Mouse (Mus musculus) G1E (cell line): Measurements from ENCODE around the gene Wdr44. TPM values are rescaled to one million over a fixed set of nuclear protein-coding genes. Genes with fewer than 3 reads are reported as not detected.
"Not testable (repeated sequence)": the region's sequence is repeated elsewhere in the genome, so short reads cannot be mapped to it uniquely, and the experiment has no call there.

Source experiments
- ATAC-seq: 2 replicates; pipeline ENCODE4 v1.8.0; 2016; ENCODE audit warnings: mild to moderate bottlenecking; ENCODE audit not compliant: insufficient number of reproducible peaks, poor library complexity, low FRiP score, severe bottlenecking; ENCODE audit errors: extremely low read depth
- DNase-seq: peaks from one replicate; pipeline ENCODE4 v3.0.0; 2012; ENCODE audit warnings: low spot score
- H3K27me3 ChIP-seq: 2 replicates; pipeline ENCODE4 v1.6.1; 2012; ENCODE audit warnings: mild to moderate bottlenecking, low read length, inconsistent platforms; ENCODE audit not compliant: insufficient read depth
- H3K36me3 ChIP-seq: replicated peaks from 2 replicates; pipeline ENCODE3; 2012; ENCODE audit warnings: mild to moderate bottlenecking, inconsistent platforms
- H3K4me1 ChIP-seq: 2 replicates; pipeline ENCODE4 v1.6.1; 2012; ENCODE audit warnings: low read depth, low read length, inconsistent platforms, mixed read lengths; ENCODE audit not compliant: insufficient read depth
- H3K4me3 ChIP-seq: 2 replicates; pipeline ENCODE4 v1.5.1; 2012; ENCODE audit warnings: low read depth, mild to moderate bottlenecking, inconsistent platforms, low read length, moderate library complexity, mixed read lengths
- H3K9me3 ChIP-seq: replicated peaks from 2 replicates; pipeline ENCODE4 v1.6.1; 2012; ENCODE audit warnings: inconsistent platforms
- CTCF ChIP-seq: IDR thresholded peaks from 2 replicates; pipeline ENCODE4 v1.5.1; 2012; ENCODE audit warnings: low read depth, low read length, inconsistent platforms, mixed read lengths
- GATA1 ChIP-seq: IDR thresholded peaks from 2 replicates; pipeline ENCODE4 v1.6.1; 2012; ENCODE audit warnings: borderline replicate concordance, low read length, inconsistent platforms, mixed read lengths
- GATA2 ChIP-seq: IDR thresholded peaks from 2 replicates; pipeline ENCODE4 v1.6.1; 2012; ENCODE audit warnings: low read depth, low read length, inconsistent platforms, borderline replicate concordance
- POLR2AphosphoS5 ChIP-seq: IDR thresholded peaks from 2 replicates; pipeline ENCODE4 v1.6.1; 2012; ENCODE audit warnings: low read depth, low read length, inconsistent platforms; ENCODE audit not compliant: insufficient replicate concordance
- TAL1 ChIP-seq: conservative IDR thresholded peaks from 2 replicates; pipeline ENCODE4 v1.6.1; 2012; ENCODE audit warnings: low read depth, low read length, inconsistent platforms, mixed read lengths
- polyA plus RNA-seq: library from polyadenylated mRNA; stranded (reverse); fragments of >175 nt; gene quantifications from 2 replicates; pipeline ENCODE4 v1.2.3, GENCODE M21; 2012
- total RNA-seq, 2 experiments: library from RNA; stranded (forward) in 1 of 2; stranded (reverse) in 1 of 2; fragments of 200-1000 nt in 1 of 2; fragments of >200 nt in 1 of 2; fragmentation: Nextera tagmentation in 1 of 2; gene quantifications; 2 replicates each; pipeline ENCODE4 v1.2.3; 2014 to 2017

The Wdr44 gene
- total and polyA plus RNA-seq, 3 experiments = 5.2 to 70.0 (median 13.1) TPM

DNA sequence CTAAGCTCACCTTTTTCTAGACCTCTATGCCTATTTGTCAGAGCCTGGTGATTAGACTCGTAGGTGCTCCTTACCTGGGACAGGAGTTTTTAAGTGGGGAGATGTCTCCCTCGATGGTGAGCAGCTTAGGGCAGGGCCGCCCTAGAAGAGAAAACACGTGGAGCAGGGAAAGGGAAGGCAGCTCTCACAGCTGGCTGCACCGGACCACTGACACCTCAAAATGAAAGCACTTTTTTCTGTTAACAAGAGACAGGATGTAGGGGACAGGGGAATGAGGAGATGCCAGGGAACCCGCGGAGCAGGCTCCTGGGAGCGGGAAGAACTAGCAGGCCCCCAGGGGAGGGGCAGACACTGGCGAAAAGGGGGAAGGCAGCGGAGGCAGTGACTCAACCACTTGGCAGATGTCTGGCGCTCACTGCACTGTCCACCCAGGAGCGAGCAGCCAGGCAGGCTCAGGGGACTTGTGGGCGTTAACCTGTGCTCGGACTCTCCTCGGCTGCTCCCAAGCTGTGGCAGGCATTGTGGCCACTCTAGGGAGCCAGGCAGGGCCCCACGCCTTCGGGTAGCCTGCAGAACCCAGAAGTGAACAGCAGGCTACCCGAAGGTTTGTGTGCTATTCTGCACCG lies 130.7 kb downstream of the Wdr44 start:
- H3K4me3 ChIP-seq = no peak overlapping the region
- no peak for DNase-seq
- ATAC-seq = no peak

GRCm38 (mm10) chrX:23833784-23834183 lies 140.9 kb downstream of the Wdr44 start:
- not testable (repeated sequence) for H3K4me3 ChIP-seq, DNase-seq, H3K36me3 ChIP-seq, H3K27me3 ChIP-seq, ATAC-seq, H3K9me3 ChIP-seq, H3K4me1 ChIP-seq

More for the DNA sequence above, 130.7 kb downstream of the Wdr44 start:
- Histone ChIP-seq H3K9me3 (0 out of 2 replicates have a peak, but pooled peaks cover 2% of the 10 kb centered on the region), H3K4me1 (no peaks in the 10 kb centered on the region), H3K36me3 (no peaks in the 10 kb centered on the region), H3K27me3 (no peaks in the 10 kb centered on the region)
- TF ChIP-seq POLR2AphosphoS5 = no peak
- no peak for TF ChIP-seq GATA2
- no peak for TF ChIP-seq TAL1
- no peak for TF ChIP-seq CTCF
- TF ChIP-seq GATA1 = no peak

DNA sequence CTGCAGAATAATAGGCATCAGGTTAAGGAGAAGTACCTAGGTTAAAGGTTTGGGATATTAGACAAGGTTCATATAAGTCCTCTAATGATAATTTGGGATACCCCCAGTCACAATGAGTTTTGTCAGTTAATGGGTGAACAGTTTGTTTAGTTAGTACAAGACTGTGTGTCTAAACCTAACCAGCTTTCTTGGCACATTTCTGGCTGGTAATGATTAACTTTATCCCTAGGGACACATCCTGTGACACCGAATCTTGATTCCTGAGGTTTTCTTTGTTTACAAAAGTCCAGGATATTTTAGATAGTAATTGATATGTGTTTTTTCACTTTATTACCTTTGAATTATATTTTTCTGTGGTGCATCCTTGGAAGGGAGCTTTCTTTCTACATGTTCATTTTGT lies 148.1 kb downstream of the Wdr44 start:
- no peaks in the 10 kb centered on the region for H3K4me1 ChIP-seq
- no peaks in the 10 kb centered on the region for H3K27me3 ChIP-seq
- DNase-seq (no peak), ATAC-seq (no peak)
- no peak overlapping the region for H3K4me3 ChIP-seq
- H3K9me3 ChIP-seq = no peaks in the 10 kb centered on the region
- TF ChIP-seq GATA2 (no peak), TAL1 (no peak), CTCF (no peak), POLR2AphosphoS5 (no peak), GATA1 (no peak)
- H3K36me3 ChIP-seq = no peaks in the 10 kb centered on the region

Other genes with a start within 250 kb of the Wdr44 start
- not detected in 2 replicates for gene Gm4907, start 189.5 kb downstream of the Wdr44 start, total RNA-seq (2014; fragmentation: Nextera tagmentation)
- gene Gm4907, start 189.5 kb downstream of the Wdr44 start, total RNA-seq (2017) = not detected in 2 replicates
- not detected in 2 replicates for gene Gm4907, start 189.5 kb downstream of the Wdr44 start, polyA plus RNA-seq